Mouse (Mus musculus) heart, embryonic 16.5 days (tissue): Measurements from ENCODE around the gene Aox2. TPM values are rescaled to one million over a fixed set of nuclear protein-coding genes. Genes with fewer than 3 reads are reported as not detected.

Experiments used
- ATAC-seq: fragments of 200-750 bp; cut with Nextera tagmentation; replicated peaks from 2 replicates; pipeline ENCODE4 v1.8.0; 2017; ENCODE audit warnings: moderate number of reproducible peaks; ENCODE audit not compliant: insufficient read depth, low FRiP score; ENCODE audit errors: extremely low read depth
- H3K27ac ChIP-seq: fragments of 300-500 bp; sonication (generic); 2 replicates; pipeline ENCODE4 v1.5.1; 2014; ENCODE audit warnings: mild to moderate bottlenecking, low read length, control low read depth, moderate library complexity
- H3K27me3 ChIP-seq: fragments of 300-500 bp; sonication (generic); 2 replicates; pipeline ENCODE4 v1.6.1; 2014; ENCODE audit warnings: low read length, mixed read lengths; ENCODE audit not compliant: control insufficient read depth, insufficient read depth
- H3K36me3 ChIP-seq: fragments of 300-500 bp; sonication (generic); 2 replicates; pipeline ENCODE4 v1.6.1; 2014; ENCODE audit not compliant: control insufficient read depth, insufficient read depth
- H3K4me1 ChIP-seq: fragments of 300-500 bp; sonication (generic); 2 replicates; pipeline ENCODE4 v1.6.1; 2014; ENCODE audit warnings: low read length, mixed read lengths; ENCODE audit not compliant: control insufficient read depth, insufficient read depth
- H3K4me2 ChIP-seq: fragments of 300-500 bp; sonication (generic); 2 replicates; pipeline ENCODE4 v1.6.1; 2014; ENCODE audit warnings: low read depth, mild to moderate bottlenecking, control low read depth, low read length
- H3K4me3 ChIP-seq: fragments of 300-500 bp; sonication (generic); 2 replicates; pipeline ENCODE4 v1.5.1; 2014; ENCODE audit warnings: mild to moderate bottlenecking, control low read depth, low read length
- H3K9ac ChIP-seq: fragments of 300-500 bp; sonication (generic); 2 replicates; pipeline ENCODE4 v1.6.1; 2014; ENCODE audit warnings: low read length, control low read depth
- H3K9me3 ChIP-seq: fragments of 300-500 bp; sonication (generic); replicated peaks from 2 replicates; pipeline ENCODE4 v1.6.1; 2016; ENCODE audit warnings: low read length; ENCODE audit not compliant: control insufficient read depth
- WGBS: fragments of 180-500 bp; shearing (Covaris S2); extraction: QIAGEN DNeasy Blood & Tissue Kit; methylation state at CpG from one replicate; pipeline ENCODE4 v1.1.7; 2014; 5-methylcytosine and 5-hydroxymethylcytosine counted together
- polyA plus RNA-seq: library from polyadenylated mRNA; unstranded; fragments of >200 nt; fragmentation: Nextera tagmentation; extraction: Ambion mirVana; gene quantifications from 2 replicates; pipeline ENCODE4 v1.2.1, GENCODE M21; 2015

Gene Aox2
- polyA plus RNA-seq, 1 experiment from 2014 or later = 0.05 TPM

DNA sequence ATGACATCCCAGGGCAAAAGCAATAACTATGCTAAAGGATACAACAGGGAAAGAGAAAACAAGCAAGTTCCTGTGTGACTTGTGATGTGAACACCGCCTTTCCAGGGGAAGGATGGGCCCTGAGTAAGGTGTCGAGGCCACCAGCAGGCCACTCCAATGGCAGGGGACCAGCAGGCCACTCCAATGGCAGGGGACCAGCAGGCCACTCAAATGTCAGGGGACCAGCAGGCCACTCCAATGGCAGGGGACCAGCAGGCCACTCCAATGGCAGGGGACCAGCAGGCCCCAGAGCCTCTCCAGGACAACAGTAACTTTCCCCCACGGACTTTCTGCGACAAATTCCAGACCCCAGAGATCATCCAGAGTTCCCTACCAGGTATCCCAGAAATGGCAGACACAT lies 2.3 kb downstream of the Aox2 start:
- Histone ChIP-seq H3K9me3 (no peaks in the 10 kb centered on the region), H3K27me3 (peaks cover 2% of the 10 kb centered on the region; the same call in 1 of the 2 replicates), H3K4me2 (no peak overlapping the region), H3K36me3 (no peaks in the 10 kb centered on the region), H3K9ac (no peak overlapping the region), H3K27ac (no peak overlapping the region), H3K4me1 (no peaks in the 10 kb centered on the region), H3K4me3 (no peak overlapping the region)
- WGBS = 67% methylated on average over 4 of the region's 4 CpGs
- no peak for ATAC-seq

DNA sequence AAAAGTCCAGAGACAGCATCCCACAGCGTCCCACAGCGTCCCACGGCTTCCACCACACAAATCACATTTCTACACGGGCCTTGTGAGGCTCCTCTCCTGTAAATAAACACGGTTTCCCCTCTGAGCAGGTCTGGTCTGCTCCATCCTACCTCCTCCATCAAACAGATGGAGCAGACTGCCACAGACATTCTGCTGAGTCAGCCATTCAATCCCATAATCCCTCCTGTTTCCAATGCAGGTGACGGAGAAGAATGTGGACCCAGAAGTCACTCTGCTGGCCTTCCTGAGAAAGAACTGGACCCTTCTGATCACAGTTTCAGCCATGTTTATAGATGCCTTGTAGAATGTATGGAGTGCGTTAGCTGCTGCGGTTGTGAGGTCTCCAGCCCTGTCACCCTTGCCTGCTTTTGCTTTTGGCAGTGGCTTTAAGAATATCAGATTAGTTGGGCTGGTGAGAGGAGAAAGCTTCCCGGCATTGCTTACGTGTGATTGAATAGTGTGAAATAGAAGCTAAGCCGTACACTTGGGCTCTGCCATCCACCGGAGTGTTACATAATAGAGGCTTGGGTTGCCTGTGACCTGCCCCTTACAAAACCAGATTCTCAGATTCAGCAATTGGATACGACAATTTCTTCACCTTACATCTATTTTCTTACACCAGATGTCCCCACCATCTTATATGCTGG lies 3.0 kb downstream of the Aox2 start:
- H3K27me3 ChIP-seq = peaks cover 2% of the 10 kb centered on the region; the same call in 1 of the 2 replicates
- H3K4me3 ChIP-seq = no peak overlapping the region
- no peak overlapping the region for H3K9ac ChIP-seq
- H3K36me3 ChIP-seq = no peaks in the 10 kb centered on the region
- H3K4me2 ChIP-seq = no peak overlapping the region
- no peaks in the 10 kb centered on the region for H3K4me1 ChIP-seq
- WGBS = 75% methylated on average over 13 of the region's 13 CpGs
- no peak overlapping the region for H3K27ac ChIP-seq
- ATAC-seq = no peak
- no peaks in the 10 kb centered on the region for H3K9me3 ChIP-seq

DNA sequence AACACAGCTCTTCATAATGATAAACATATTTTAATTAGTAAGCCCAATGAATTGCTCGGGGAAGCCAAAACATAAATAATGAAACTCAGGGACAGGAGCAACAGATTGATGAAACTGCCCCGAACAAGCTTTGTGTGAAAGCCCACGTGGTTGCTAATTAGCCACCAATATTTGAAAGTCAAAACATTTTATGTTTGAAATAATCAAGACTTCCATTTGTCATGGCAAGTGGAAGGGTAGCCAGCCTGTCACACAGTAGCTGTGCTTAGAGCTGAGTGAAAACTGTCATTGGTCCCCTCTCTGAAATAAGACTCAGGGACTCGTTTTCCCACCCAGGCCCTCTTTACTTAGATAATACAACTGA lies 3.5 kb downstream of the Aox2 start:
- H3K9me3 ChIP-seq = no peaks in the 10 kb centered on the region
- H3K27me3 ChIP-seq = peaks cover 2% of the 10 kb centered on the region; the same call in 1 of the 2 replicates
- no peak overlapping the region for H3K27ac ChIP-seq
- H3K4me1 ChIP-seq = no peaks in the 10 kb centered on the region
- H3K9ac ChIP-seq = no peak overlapping the region
- WGBS = 66% methylated on average over 4 of the region's 4 CpGs
- H3K4me3 ChIP-seq = no peak overlapping the region
- no peaks in the 10 kb centered on the region for H3K36me3 ChIP-seq
- H3K4me2 ChIP-seq = no peak overlapping the region
- ATAC-seq = no peak

DNA sequence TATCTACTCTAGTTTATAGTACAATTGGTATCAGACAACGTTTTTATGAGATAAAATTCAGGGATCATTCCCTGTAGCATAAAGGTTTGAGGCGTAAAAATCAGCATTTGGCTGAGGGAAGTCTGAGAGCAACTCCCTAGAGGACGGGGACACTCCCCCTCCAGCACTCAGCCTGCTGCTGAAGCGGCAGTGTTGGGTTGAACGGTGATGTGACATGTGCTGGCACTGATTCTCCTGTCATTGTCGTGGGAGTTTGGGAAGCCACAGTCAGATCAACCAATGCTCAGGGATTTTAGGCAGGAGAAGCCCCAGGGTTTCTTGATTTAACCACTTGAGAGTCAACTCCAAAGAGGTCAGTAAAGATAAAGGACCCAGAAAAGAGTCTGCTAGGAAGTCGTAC lies 6.4 kb downstream of the Aox2 start:
- no peak for ATAC-seq
- no peaks in the 10 kb centered on the region for H3K4me1 ChIP-seq
- H3K27ac ChIP-seq = no peak overlapping the region
- H3K27me3 ChIP-seq = no peaks in the 10 kb centered on the region
- no peaks in the 10 kb centered on the region for H3K9me3 ChIP-seq
- H3K4me2 ChIP-seq = no peak overlapping the region
- no peak overlapping the region for H3K4me3 ChIP-seq
- H3K36me3 ChIP-seq = no peaks in the 10 kb centered on the region
- no peak overlapping the region for H3K9ac ChIP-seq
- 31% methylated on average over 7 of the region's 7 CpGs for WGBS

DNA sequence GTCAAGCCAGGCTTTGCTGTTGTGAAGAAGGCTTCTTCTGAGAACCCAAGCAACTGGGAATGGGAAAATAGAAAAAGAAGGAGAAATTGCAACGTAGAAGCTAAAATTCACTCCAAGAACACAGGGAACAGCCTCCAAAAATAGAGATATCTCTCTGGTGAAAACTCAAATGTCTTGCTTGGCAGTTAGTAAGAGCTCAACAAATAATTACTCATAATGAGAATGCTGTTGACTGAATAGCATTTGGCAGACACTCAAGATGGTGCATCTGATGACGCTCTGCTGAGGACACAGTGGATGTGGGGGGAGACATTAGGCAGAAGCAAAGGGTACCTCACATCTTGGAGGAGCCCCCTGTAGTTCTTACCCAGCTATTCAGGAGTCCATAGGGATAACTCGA lies 10.0 kb downstream of the Aox2 start:
- 66% methylated on average over 3 of the region's 3 CpGs for WGBS
- ATAC-seq = no peak

DNA sequence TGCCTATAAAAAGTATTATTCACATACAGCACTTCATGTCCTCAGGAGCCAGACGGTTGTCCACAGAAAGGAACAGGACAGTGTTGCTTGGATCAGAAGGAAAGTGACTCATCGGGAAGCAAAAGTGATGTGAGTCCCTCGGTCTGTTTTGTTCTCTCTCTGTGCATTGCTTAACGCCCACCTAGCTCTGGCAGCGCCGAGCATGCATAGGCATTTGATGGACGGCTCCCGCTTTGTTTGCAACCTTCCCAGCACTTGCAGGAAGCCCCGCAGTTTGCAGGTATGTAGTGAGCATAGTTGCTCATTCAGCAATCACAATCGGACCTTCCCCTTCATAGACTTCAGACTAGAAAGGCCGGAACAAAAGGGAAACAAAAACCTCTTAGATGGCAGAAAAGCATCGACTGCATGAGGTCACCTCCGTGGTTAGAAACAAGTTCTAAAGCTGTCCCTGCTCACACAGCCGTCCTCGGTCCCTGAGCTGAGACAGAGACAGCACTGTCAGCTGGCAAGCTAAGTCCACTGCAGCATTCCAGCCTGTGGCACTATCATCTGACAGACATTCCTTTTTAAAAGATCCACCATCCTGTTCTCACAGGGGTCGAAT lies 11.8 kb downstream of the Aox2 start:
- Histone ChIP-seq H3K36me3 (no peaks in the 10 kb centered on the region), H3K9me3 (no peaks in the 10 kb centered on the region), H3K27me3 (no peaks in the 10 kb centered on the region), H3K4me3 (peak overlapping the region; percentile 1; the same call in 1 of the 2 replicates), H3K4me1 (no peaks in the 10 kb centered on the region; the same call in 1 of the 2 replicates), H3K9ac (no peak overlapping the region), H3K4me2 (peak overlapping the region; percentile 22; the same call in 1 of the 2 replicates), H3K27ac (no peak overlapping the region)
- no peak for ATAC-seq
- WGBS = 31% methylated on average over 16 of the region's 16 CpGs

More for the DNA sequence above, 10.0 kb downstream of the Aox2 start:
- no peak overlapping the region for H3K9ac ChIP-seq
- no peaks in the 10 kb centered on the region for H3K9me3 ChIP-seq
- no peak overlapping the region for H3K4me3 ChIP-seq
- no peaks in the 10 kb centered on the region; the same call in 1 of the 2 replicates for H3K4me1 ChIP-seq
- no peak overlapping the region for H3K27ac ChIP-seq
- no peaks in the 10 kb centered on the region for H3K27me3 ChIP-seq
- H3K4me2 ChIP-seq = no peak overlapping the region
- H3K36me3 ChIP-seq = no peaks in the 10 kb centered on the region

DNA sequence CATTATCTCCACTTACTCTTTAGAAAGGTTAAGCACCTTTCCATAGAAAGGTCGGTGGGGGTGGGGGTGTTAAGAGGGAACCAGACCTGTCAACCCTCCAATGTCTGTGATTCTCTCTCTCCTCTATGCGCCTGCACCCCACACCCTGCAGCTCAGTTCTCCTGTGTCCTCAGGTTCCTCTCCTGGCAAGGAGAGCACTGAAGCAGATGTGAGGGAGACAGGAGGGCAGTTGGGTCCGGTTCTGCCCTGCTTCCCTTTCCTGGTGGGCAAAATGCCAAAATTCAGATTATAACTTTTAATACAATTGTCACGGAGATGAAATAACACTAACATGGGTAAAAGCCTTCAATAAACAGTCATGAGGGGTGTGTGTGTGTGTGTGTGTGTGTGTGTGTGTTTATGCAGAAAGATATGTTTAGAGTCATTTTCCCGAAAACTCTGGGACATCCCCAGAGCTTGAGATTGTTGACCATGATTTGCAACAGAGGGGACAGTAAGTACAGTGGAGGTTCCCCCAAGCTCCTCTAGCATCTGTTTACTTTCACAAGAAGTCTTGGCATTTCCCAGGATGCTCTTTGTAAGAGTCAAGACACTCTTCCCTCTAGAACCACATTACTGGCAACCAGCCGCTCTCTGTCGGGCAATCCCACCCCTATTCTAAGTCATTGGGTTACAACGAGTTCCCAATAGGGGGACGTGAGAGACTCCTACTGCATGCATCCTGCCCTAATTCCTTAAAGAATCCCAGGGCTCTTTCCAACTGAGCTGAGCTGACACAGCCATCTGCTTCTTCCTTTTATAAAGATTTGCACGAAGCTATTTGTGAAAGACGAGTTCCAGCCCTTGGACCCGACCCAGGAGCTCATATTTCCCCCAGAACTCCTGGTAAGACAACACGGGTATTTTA lies 13.5 kb downstream of the Aox2 start:
- no peak overlapping the region for H3K4me2 ChIP-seq
- H3K27me3 ChIP-seq = no peaks in the 10 kb centered on the region
- ATAC-seq = no peak
- H3K9ac ChIP-seq = no peak overlapping the region
- WGBS = 40% methylated on average over 13 of the region's 13 CpGs
- no peak overlapping the region for H3K4me3 ChIP-seq
- no peaks in the 10 kb centered on the region for H3K36me3 ChIP-seq
- no peaks in the 10 kb centered on the region; the same call in 1 of the 2 replicates for H3K4me1 ChIP-seq
- no peak overlapping the region for H3K27ac ChIP-seq
- H3K9me3 ChIP-seq = no peaks in the 10 kb centered on the region

DNA sequence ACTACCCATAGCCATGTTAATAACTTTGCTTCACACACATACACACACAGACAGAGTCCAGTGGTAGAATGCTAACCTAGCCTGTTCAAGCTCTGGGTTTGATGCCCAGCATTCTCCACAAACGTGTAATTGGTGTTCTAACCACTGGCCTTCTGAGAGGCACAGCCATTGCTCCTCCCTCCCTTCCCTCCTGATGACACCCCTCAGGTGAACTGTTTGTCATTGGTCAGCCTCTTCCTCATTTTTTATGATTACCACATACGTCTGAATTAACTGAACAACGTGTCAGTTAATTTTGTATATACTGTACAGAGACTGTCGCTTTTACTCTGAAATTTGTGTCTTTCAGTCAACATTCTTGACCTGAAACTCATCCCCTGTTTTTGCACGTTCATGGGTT lies 16.6 kb downstream of the Aox2 start:
- no peak overlapping the region for H3K27ac ChIP-seq
- no peak for ATAC-seq
- H3K27me3 ChIP-seq = no peaks in the 10 kb centered on the region
- H3K9ac ChIP-seq = no peak overlapping the region
- no peaks in the 10 kb centered on the region; the same call in 1 of the 2 replicates for H3K4me1 ChIP-seq
- WGBS = 76% methylated on average over 5 of the region's 5 CpGs
- H3K9me3 ChIP-seq = no peaks in the 10 kb centered on the region
- no peaks in the 10 kb centered on the region for H3K36me3 ChIP-seq
- no peak overlapping the region for H3K4me2 ChIP-seq
- no peak overlapping the region for H3K4me3 ChIP-seq
